Mouse (Mus musculus): ENCODE data around the gene Bmyc. TPM values are rescaled to one million over a fixed set of nuclear protein-coding genes. Genes with fewer than 3 reads are reported as not detected.
"Not testable (repeated sequence)": the region's sequence is repeated elsewhere in the genome, so short reads cannot be mapped to it uniquely, and the experiment has no call there.

Bmyc gene
- 100 to 1,000 TPM in 2 of 4 experiments, 10 to 100 TPM in 2; 86.5 to 102 (median 95.1) TPM for total RNA-seq (2022)

- DNase-seq (ENCODE audit: low spot score in 2 of 2) = peak; percentile 71 to 86
These were observed at the start of gene Bmyc for GRCm38 (mm10) chr2:25706643-25707481. Gene Bmyc, plus strand, starts transcription at chr2:25706739.

GRCm38 (mm10) chr2:25657246-25657645 lies 49.3 kb upstream of the Bmyc start:
- no peak for DNase-seq (ENCODE audit: low spot score in 2 of 2)

- no peak for DNase-seq (ENCODE audit: low spot score in 2 of 2)
These were observed 48.9 kb upstream of the Bmyc start, which contains the start of gene Lcn5 for GRCm38 (mm10) chr2:25657652-25658051. Gene Lcn5, plus strand, starts transcription at chr2:25657952.

GRCm38 (mm10) chr2:25660279-25660678 lies 46.3 kb upstream of the Bmyc start:
- DNase-seq (ENCODE audit: low spot score in 2 of 2) = no peak

- no peak for DNase-seq (ENCODE audit: low spot score in 2 of 2)
These were observed 45.1 kb upstream of the Bmyc start for GRCm38 (mm10) chr2:25661245-25661970.

GRCm38 (mm10) chr2:25663511-25663910 lies 43.0 kb upstream of the Bmyc start:
- DNase-seq (ENCODE audit: low spot score in 2 of 2) = peak in 1 of 2 experiments; percentile 19

- no peak for DNase-seq (ENCODE audit: low spot score in 2 of 2)
These were observed 42.4 kb upstream of the Bmyc start for GRCm38 (mm10) chr2:25664125-25664524.

GRCm38 (mm10) chr2:25666516-25666915 lies 40.0 kb upstream of the Bmyc start:
- DNase-seq (ENCODE audit: low spot score in 2 of 2) = no peak

GRCm38 (mm10) chr2:25676486-25676885 lies 30.1 kb upstream of the Bmyc start, which contains the start of gene Lcn6:
Gene Lcn6, plus strand, starts transcription at chr2:25676786.
- no peak for DNase-seq (ENCODE audit: low spot score in 2 of 2)

- DNase-seq (ENCODE audit: low spot score in 2 of 2) = no peak
These were observed 27.0 kb upstream of the Bmyc start for GRCm38 (mm10) chr2:25679559-25679958.

- DNase-seq (ENCODE audit: low spot score in 2 of 2) = no peak
These were observed 24.1 kb upstream of the Bmyc start, which contains the start of gene Lcn10 for GRCm38 (mm10) chr2:25682426-25682825. Gene Lcn10, plus strand, starts transcription at chr2:25682726.

GRCm38 (mm10) chr2:25686941-25687340 lies 19.6 kb upstream of the Bmyc start:
- no peak for DNase-seq (ENCODE audit: low spot score in 2 of 2)

- DNase-seq (ENCODE audit: low spot score in 2 of 2) = peak in 1 of 2 experiments; percentile 30
These were observed 11.9 kb upstream of the Bmyc start for GRCm38 (mm10) chr2:25694605-25695004.

- no peak for DNase-seq (ENCODE audit: low spot score in 2 of 2)
These were observed 9.6 kb upstream of the Bmyc start for GRCm38 (mm10) chr2:25696951-25697350.

- DNase-seq (ENCODE audit: low spot score in 2 of 2) = no peak
These were observed 7.8 kb upstream of the Bmyc start for GRCm38 (mm10) chr2:25698696-25699095.

GRCm38 (mm10) chr2:25699743-25700142 lies 6.8 kb upstream of the Bmyc start, which contains the start of gene Obp2a:
Gene Obp2a, plus strand, starts transcription at chr2:25700043.
- not testable (repeated sequence) for DNase-seq (ENCODE audit: low spot score in 2 of 2)

- DNase-seq (ENCODE audit: low spot score in 2 of 2) = no peak
These were observed 5.5 kb upstream of the Bmyc start for GRCm38 (mm10) chr2:25701001-25701400.

- DNase-seq (ENCODE audit: low spot score in 2 of 2) = no peak
These were observed 2.8 kb upstream of the Bmyc start for GRCm38 (mm10) chr2:25703706-25704105.

GRCm38 (mm10) chr2:25708121-25708520 lies 1.6 kb downstream of the Bmyc start:
- DNase-seq (ENCODE audit: low spot score in 2 of 2) = peak in 1 of 2 experiments; percentile 45

GRCm38 (mm10) chr2:25709056-25709455 lies 2.5 kb downstream of the Bmyc start:
- DNase-seq (ENCODE audit: low spot score in 2 of 2) = not testable (repeated sequence)

GRCm38 (mm10) chr2:25709791-25710190 lies 3.3 kb downstream of the Bmyc start:
- not testable (repeated sequence) for DNase-seq (ENCODE audit: low spot score in 2 of 2)

GRCm38 (mm10) chr2:25711641-25712040 lies 5.1 kb downstream of the Bmyc start:
- DNase-seq (ENCODE audit: low spot score in 2 of 2) = not testable (repeated sequence)
